Mouse (Mus musculus): ENCODE data around the gene Tmem245.
A peak's percentile ranks its signal among the peaks of the same experiment; 100 is the strongest.
"Not testable (repeated sequence)": the region's sequence is repeated elsewhere in the genome, so short reads cannot be mapped to it uniquely, and the experiment has no call there.

Tmem245 gene

DNA sequence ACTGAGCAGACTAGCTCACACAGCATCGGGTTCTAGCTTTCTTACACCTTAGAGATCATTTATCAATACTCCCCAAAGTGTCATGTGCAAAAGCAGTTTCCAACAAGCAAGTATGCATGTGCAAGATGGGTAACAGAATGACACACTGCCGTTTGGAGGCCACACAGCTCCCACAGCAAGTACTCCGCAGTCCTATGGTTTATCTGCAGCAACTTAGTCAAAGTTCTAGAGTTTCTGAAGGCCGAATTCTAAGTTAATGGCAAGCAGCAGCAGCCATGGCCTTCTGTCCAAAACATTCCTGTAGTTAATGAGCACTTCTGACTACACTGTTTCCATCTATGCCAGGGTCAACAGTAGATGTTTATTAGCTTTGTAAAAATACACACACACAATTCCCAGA lies 20.3 kb downstream of the Tmem245 start:
- DNase-seq (ENCODE audit: low spot score), result no peak

DNA sequence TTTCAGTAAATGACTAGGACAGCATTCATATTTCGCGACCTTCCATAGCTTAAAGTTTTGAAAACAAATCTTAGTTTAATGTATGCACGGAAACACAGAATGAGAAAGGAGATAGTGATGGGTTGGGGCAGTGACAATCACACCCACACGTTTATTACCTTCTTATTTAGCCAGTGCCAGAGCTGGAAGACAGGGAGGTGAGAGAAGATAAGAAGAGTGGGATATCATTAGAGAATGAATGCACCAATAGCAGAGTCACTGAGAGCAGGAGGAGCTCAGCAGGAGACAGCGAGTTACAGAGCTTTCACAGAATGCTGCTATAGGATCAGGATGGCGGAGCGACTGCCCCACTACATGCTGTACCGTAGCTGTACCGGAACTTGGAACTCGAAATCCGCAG lies 25.0 kb downstream of the Tmem245 start:
- no peak for DNase-seq (ENCODE audit: low spot score)

DNA sequence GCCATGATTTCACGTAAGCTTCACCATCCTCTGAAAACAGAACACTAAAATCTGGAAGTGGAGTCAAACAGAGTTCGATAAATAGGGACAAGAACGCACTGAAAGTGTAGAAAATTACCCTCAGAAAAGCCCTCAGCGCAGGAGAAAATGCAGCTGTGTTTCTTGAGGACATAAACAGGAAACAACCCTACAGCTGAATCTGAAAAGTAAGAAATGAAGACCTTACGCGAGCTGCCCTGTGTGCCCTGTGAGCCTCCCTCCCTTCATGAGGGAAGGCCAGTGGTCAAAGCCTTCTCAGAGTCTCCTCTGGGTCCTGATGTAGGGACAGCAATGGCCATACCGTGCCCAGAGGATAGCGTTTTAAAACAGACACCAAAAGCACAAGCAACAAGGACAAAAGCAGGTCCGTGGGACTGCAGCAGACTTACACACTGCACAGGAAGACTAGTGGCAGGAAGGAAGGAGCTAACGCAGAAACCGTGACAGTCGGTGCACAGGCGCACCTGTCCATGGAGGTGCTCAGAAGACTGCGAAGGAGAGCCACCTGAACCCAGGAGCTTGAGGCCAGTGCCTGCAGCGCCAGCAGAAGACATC lies 31.4 kb downstream of the Tmem245 start:
- no peak for DNase-seq (ENCODE audit: low spot score)

DNA sequence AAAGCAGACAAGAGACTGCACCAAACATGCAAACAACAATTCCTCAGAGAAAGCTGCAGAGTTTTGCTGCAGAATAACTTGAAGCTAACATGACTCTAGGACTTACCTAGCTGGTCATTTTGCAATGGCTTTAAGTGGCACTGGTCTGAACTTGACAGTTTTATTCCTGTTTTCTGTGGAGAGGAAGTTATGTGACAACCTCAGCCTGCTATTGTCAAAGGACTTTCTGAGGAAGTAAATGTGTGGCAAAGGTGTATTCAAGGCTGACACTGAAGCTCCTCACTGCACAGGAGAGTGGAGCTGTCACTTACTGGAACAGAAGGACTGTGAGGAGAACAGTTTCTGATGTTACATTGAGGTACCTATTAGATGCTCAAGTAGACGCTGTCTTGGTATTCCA lies 32.5 kb downstream of the Tmem245 start:
- no peak for DNase-seq (ENCODE audit: low spot score)

DNA sequence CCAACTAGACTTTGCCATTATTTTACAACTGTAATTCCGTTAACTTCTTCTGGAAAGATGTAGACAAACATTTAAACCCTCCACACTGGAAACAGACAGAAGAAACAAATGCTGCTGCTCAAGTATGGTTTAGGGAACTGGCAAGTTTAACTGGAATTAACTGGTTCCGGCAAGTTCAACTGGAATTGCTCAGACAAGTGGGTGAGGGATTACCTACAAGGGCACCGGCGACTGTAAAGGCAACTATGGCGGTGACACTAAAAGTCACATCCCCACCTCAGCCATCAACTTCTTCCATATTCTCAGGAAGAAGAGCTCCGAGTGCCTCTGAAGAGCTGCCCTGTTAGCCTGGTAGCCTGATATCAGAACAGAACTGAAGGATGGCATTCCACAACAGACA lies 32.9 kb downstream of the Tmem245 start:
- no peak for DNase-seq (ENCODE audit: low spot score)

DNA sequence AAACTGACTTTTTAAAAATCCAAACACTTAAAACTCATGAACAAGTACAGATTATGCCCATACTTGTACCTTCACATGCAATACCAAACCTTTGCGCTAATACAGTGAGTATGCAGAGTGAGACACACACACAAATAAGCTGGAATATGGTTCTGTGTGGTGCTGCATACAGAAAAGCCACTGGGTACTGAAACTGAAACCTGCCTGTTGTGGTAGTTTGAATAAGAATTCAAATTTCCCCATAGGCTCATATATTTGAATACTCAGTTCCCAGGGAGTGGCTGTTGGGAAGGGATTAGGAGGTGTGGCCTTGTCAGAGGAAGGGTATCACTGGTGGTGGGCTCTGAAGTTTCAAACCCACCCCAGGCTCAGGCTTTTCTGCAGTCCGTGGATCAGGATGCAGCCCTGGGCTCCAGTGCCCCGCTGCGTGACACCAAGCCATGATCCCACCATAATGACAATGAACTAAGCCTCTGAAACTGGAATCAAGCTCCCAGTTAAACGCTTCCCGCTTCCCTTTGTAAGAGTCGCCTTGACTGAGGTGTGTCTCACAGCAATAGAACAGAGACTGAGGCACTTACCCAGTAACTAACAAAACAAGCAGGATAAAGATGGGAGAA lies 34.7 kb downstream of the Tmem245 start:
- no peak for DNase-seq (ENCODE audit: low spot score)

DNA sequence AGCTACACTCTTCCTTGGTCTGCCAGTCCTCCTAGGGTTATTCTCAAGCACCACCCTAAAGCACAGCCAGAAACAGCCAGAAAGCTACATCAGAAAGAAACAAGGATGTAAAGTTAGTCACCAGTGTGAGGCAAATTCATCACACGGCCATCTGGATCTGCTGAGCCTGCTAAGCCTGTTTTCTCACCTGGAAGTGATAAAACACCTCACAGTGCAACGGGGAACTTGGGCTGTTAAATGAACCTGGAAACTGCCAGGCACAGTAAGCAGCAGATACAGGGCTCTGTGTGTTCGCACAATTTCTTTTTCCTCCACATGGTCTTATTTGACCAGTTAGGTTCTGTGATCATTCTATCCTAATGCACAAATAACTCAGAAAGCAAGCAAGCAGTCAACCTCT lies 37.7 kb downstream of the Tmem245 start:
- DNase-seq (ENCODE audit: low spot score), result no peak

DNA sequence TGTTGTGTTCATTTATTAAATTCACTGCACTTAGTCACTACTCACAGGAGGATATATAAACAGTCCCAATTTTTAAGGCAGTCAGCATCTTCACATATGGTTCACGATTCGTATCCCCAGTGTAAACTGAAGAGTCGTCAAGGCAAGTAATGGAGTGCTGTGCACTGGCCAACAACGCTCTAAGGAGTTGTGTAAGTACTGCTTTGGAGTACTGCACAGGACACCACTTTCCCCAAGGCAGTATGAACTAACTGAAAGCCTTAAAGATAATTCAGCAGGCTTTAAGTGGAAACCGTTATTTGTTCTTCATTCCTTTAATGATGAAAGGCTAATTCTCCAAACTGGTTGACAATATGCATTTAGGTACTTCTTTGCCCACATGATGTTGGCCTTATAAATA lies 39.6 kb downstream of the Tmem245 start:
- DNase-seq (ENCODE audit: low spot score), result no peak

DNA sequence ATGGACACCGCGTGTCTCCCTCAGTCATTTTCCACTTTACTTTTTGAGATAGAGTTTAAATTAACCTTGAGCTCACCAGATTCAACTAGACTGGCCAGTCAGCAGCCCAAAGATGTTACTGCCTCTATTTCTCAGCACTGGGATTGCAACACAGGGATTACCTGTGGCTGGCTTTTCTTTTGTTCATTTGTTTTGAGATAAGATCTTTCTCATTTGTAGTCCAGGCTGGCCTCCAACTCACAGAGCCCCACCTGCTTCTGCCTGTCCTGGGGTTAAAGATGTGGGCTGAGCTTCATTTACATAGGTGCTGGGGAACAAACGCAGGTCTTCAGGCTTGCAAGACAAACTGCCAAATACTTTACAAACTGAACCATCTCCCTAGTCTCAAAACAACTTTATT lies 40.3 kb downstream of the Tmem245 start:
- no peak for DNase-seq (ENCODE audit: low spot score)

DNA sequence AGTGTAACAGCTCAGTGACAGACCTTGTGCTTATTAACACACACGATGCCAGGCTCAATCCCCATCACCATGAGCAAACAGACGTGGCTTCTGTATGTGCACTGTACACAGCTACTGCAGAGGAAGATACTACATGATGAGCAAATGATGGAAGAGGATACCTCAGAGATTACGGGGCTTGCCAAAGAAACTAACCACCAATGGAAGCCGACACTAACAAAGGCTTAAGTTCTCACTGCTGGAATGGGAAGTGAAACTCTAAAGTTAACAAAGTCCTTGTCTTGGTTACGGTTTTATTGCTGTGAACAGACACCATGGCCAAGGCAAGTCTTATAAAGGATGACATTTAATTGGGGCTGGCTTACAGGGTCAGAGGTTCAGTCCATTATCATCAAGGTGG lies 41.7 kb downstream of the Tmem245 start:
- DNase-seq (ENCODE audit: low spot score), result no peak

DNA sequence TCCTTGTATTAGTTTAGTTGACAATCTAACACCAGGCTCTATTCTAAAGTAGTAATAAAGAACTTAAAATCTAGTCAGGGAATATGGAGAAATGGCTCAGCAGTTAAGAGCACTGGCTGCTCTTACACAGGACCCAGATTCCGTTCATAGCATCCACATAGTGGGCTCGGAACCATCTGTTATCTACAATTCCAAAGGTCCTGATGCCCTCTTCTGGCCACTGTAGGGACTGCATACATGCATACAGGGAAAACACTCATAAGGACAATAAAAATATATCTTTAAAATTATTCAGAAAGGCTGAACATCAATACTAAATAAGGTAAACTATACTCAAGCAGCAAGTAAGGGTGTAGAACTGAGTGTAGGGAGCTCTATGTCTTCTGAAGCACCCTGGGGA lies 45.6 kb downstream of the Tmem245 start:
- no peak for DNase-seq (ENCODE audit: low spot score)

DNA sequence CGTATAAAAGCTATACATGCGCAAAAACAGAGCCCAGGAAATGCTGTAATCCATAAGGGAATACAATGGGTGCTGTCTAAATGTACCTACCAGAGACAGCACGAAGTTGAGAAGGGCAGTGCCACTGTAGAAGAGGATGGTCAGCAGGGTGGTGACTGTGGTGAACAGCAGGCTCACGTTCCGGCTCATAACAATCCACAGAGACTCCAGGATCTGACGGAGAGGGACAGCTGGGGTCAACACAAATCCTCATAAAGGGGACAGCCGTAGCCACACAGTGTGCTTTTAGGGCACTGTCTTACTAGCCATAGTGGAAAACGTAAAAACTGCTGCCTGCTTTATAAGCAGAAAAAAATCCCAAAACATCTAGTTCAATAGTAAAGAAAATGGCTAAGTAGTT lies 48.0 kb downstream of the Tmem245 start:
- DNase-seq (ENCODE audit: low spot score), result no peak

DNA sequence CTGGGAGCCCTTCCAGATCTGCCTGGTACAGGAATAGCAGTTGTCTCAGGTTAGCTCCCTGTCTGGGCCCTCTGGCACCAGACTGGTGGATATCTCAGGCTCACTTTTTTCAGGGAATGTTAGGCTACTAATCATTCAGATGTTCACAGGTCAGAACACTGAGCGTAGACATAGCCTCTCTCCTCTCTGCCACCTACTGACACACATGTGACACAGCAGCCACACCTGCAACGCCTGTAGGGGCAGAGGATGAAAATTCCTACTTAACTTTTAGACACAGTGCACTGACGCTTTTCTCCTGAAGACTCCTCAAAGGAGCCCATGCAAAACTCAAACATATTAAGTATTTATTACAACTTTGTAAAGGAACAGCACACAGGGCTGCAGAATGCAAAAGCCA lies 49.7 kb downstream of the Tmem245 start:
- DNase-seq (ENCODE audit: low spot score), result no peak

DNA sequence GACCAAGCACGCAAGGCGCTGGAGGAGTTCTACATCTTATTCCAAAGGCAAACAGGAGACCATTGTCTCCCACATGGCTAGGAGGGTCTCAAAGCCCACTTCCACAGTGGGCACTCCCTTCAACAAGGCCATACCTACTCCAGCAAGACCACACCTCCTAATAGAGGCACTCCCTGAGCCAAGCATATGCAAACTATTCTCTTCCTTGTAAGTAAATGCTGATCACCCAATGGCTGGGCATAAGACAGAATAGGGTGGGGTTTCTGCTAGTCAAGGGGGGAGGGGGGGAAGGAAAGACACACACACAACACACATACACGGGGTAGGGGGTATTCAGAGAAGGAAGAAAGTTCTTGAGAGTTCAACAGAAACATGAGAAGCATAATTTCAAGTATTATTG lies 53.0 kb downstream of the Tmem245 start:
- no peak for DNase-seq (ENCODE audit: low spot score)

DNA sequence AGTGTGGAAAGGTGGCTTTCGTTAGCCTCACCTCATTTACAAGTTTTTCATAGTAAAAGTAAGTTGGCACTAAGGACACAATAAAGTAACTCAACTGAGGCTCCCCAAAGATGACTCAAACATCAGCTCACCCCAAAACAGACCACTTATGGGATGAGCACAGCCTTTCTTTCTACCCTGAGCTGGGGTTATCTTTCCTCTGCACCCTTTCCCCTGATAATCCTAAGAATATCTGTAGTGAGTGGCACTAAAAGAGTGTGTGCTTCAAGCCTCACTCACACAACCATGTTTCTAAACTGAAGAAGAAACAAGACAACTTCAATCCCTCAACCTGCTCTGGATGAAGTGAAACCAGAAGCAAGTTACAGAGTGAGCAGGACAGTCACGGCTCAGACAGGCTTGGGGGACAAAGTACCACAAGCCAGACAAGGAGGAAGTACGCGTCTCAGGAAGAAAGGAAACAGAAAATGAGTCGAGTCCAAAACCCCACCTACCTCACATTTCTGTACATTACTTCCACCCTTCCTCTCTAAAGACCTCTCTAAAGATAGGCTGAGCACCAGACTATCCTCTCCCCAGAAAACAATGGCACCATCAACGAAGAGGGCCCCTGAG lies 54.6 kb downstream of the Tmem245 start:
- no peak for DNase-seq (ENCODE audit: low spot score)

DNA sequence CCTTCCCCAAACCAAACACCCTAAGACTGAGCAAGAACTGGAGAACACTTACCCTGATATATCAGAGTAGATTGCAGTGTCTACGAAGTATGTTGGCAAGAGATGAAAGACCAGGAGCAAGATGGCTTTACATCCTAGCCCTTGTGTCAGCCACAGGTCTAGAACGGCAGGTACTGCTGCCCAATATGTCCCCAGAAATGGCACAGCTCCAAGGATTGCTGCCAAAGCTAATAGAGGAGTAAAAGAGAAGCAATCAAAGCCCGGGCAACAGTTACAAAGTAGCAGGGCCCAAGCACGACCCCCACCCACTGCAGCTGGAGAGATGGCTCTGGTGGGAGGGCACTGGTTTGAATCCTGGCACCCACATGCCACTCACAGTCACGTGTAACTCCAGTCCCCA lies 58.8 kb downstream of the Tmem245 start:
- DNase-seq (ENCODE audit: low spot score), result no peak

DNA sequence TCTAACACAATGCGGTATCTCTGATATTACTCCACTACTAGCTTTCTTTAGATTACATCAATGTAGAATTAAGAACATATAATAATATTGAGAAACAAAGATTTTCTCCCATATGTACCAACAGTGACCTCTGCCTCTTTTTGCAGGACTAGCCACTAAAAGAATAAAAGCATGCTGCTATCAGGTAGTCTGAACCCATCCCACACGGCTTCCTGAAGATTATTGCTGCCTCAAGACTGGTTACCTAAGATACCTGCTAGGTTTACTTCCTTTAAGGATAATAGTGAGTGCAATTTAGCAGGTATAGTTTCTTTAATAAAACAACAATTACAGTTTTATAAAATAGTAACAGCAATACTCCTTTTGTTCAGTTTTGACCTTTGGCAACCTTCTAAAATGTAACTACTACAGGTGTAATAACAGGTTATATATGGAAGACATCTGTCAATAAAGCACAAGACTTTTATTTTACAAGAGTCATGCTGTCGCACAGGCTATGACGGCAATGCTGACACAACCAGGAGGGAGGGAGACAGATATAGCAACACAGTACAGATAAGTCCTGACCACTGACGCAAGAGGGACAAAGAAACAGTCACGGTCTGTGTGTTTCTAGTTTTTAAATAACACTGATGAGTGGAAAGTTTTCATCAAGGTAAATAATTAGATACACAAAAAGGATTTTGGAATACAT lies 60.8 kb downstream of the Tmem245 start:
- no peak for DNase-seq (ENCODE audit: low spot score)

DNA sequence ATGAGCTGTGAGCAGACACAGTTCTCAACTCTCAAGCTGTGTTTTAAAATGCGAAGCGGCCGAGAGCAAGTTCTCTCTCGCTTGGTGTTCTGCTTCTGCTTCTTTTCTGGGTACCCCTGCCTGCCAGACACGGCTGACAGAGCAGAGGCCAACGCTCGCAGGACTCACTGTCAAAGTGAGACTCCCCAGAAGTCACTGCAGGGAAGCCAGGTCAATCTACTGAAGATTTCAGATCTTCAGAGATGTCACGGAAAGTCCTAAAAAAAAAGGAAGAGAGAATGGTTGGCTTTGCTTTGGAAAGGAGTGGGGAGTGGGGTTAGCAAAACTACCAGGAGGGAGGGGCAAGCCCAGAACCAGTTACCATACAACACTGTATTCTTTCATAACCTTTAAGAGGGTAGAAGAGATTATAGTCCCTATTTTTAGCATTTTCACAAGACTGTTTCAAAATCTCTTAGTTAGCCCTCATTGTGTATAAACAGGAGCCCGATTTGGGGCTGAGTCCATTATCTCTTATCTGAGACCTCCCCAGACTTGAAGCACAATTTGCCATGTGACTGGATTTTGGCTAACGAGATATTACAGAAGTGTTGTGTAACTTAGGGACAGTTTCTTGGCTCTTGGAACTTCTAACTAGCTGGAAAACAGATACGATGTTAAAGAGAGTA lies 67.1 kb downstream of the Tmem245 start:
- no peak for DNase-seq (ENCODE audit: low spot score)

DNA sequence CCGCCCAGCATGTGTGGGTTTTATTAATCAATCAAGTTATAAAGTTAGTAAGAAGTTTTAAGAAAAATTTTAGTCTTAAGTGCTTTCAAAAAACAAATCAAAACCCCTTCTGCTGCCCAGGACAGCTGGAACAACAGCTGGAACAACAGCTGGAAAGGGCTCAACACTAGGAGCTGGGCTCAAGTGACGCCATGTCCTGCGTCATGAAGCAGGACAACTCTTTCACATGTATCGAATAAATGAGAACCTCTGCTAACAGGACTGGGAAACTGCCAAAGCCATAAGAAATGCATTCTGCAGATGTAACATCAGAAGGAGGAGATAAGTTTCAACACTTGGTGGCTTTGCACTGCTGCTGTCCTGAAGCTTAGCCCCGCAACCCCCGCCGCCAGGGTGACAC lies 68.3 kb downstream of the Tmem245 start:
- no peak for DNase-seq (ENCODE audit: low spot score)

DNA sequence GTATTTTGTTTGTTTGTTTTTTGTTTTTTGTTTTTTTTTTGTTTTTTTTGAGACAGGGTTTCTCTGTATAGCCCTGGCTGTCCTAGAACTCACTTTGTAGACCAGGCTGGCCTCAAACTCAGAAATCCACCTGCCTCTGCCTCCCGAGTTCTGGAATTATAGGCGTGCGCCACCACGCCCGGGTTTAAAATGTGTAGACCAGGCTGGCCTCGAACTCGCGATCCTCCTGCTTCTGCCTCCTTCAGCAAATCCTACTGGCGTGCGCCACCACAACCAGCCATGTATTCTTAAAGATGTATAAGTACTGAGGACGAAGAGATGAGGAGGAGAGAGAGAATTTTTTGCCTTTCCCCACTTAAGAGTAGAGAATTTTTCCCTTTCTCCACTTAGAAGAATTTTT lies 76.7 kb downstream of the Tmem245 start:
- not testable (repeated sequence) for DNase-seq (ENCODE audit: low spot score)

DNA sequence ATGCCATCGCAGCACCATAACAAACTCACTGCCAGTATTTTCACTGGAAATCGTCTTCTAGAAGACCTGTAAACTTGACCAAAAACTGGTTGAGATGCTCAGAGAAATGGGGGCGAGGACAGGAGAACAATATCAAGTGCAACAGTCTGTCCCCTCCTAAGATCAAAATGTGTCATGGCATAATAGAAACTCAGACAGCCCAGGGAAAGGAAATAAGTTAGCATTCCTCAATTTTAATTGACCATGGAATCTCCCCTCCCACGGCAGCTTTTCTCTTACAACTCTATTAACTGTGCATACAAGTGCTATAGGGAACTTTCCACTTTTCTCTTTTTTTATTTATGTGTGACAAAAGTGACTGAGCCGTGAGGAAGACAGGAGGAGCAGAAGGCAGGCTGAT lies 79.5 kb downstream of the Tmem245 start:
- no peak for DNase-seq (ENCODE audit: low spot score)

DNA sequence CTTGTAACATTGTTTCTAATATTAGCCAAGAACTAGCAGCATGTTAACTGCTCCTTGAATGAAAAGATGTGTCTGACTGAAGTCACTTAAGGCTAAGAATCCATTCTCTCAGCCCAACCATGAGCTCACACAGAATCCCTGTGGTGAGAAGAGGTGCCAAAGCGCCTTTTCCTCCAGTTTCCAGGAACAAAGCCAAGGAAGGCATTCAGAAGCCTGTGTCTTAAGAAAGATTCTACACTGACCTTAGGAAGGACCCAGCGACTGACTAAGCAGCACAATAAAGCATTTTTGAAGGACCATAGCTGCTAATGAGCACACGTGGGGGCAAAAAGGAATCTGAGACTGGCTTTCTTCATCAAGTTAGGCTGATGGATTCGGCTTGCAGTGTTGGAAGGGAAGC lies 81.3 kb downstream of the Tmem245 start:
- DNase-seq (ENCODE audit: low spot score), result no peak

DNA sequence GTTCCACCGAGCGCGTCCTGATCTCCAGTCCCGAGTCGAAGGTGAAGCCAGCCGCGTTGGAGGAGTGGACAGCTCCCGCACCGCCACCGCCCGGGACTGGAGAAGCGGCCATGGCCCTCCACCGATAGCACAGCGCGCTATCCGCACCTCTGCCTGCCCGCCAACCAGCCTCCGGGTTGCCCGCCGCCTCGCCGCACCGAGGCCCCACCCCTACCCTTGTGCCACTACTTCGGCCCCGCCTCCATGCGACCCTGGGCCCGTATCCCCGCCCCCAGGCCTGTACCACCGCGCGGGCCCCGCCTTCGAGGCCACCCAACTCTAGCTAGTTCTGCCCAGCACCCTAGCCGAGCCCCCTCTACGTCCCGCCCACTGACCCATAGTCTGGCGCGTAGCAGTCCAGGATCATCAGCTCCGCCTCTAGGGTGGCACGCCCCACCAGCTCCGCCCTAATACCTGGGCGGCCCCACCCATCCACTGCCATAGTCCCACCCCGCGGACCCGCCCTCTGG lies 82.2 kb downstream of the Tmem245 start, which contains the start of gene Ctnnal1:
Gene Ctnnal1, minus strand, starts transcription at position 186 of the 509 bp plus-strand sequence.
- peak; percentile 96 for DNase-seq (ENCODE audit: low spot score)

Data from ovary, postnatal 36 days (tissue).